Mouse (Mus musculus) granulocyte monocyte progenitor cell, adult 5-6 weeks (primary cell): ENCODE results near the gene Pkn3. TPM values are rescaled to one million over a fixed set of nuclear protein-coding genes. Genes with fewer than 3 reads are reported as not detected.
"Not testable (repeated sequence)": the region's sequence is repeated elsewhere in the genome, so short reads cannot be mapped to it uniquely, and the experiment has no call there.

Experiments used
- ATAC-seq: replicated peaks from 2 replicates; pipeline ENCODE4 v1.8.0; 2016; ENCODE audit warnings: mild to moderate bottlenecking, moderate TSS enrichment, inconsistent platforms; ENCODE audit not compliant: poor library complexity, severe bottlenecking
- total RNA-seq, 2 experiments: library from RNA; stranded (forward) in 1 of 2; stranded (reverse) in 1 of 2; fragments of 200-712, 200-1000 nt in 1 of 2; fragments of >200 nt in 1 of 2; fragmentation: Nextera tagmentation in 1 of 2; gene quantifications; 2 replicates each; pipeline ENCODE4 v1.2.3; 2014 to 2017

Pkn3 gene
- total RNA-seq, 2 experiments from 2014 or later: 13.1 to 14.9 TPM

GRCm38 (mm10) chr2:30133613-30134377 lies 56.3 kb downstream of the Pkn3 start, which contains the start of gene Tbc1d13:
Gene Tbc1d13 (plus strand): TSS chr2:30133746.
- peak; percentile 94 for ATAC-seq

GRCm38 (mm10) chr2:30134378-30134711 lies 56.9 kb downstream of the Pkn3 start:
- ATAC-seq: no peak

GRCm38 (mm10) chr2:30134928-30135620 lies 57.6 kb downstream of the Pkn3 start:
- no peak for ATAC-seq

- ATAC-seq: no peak
Measured at GRCm38 (mm10) chr2:30136458-30136857, 59.0 kb downstream of the Pkn3 start.

GRCm38 (mm10) chr2:30140021-30140420 lies 62.5 kb downstream of the Pkn3 start:
- not testable (repeated sequence) for ATAC-seq

Other genes with a start within 250 kb of the Pkn3 start
- 15.2 and 20.0 TPM in 2 replicates for gene Cercam, start 208.5 kb upstream of the Pkn3 start, total RNA-seq (2014; fragmentation: Nextera tagmentation)
- gene Cercam, start 208.5 kb upstream of the Pkn3 start, total RNA-seq (2017): 4.5 and 6.7 TPM in 2 replicates
- gene Odf2, start 188.5 kb upstream of the Pkn3 start, total RNA-seq (2014; fragmentation: Nextera tagmentation): 56.8 and 92.7 TPM in 2 replicates
- 96.9 and 104 TPM in 2 replicates for gene Odf2, start 188.5 kb upstream of the Pkn3 start, total RNA-seq (2017)
- 36.5 and 38.7 TPM in 2 replicates for gene Gle1, start 142.3 kb upstream of the Pkn3 start, total RNA-seq (2014; fragmentation: Nextera tagmentation)
- gene Gle1, start 142.3 kb upstream of the Pkn3 start, total RNA-seq (2017): 89.0 and 139 TPM in 2 replicates
- 63.5 and 99.0 TPM in 2 replicates for gene Sptan1, start 112.1 kb upstream of the Pkn3 start, total RNA-seq (2014; fragmentation: Nextera tagmentation)
- 118 and 129 TPM in 2 replicates for gene Sptan1, start 112.1 kb upstream of the Pkn3 start, total RNA-seq (2017)
- 21.9 and 23.1 TPM in 2 replicates for gene Wdr34, start 28.8 kb upstream of the Pkn3 start, total RNA-seq (2014; fragmentation: Nextera tagmentation)
- 11.5 and 14.1 TPM in 2 replicates for gene Wdr34, start 28.8 kb upstream of the Pkn3 start, total RNA-seq (2017)
- gene Set, start 20.3 kb upstream of the Pkn3 start, total RNA-seq (2014; fragmentation: Nextera tagmentation): 415 and 437 TPM in 2 replicates
- 2,035 and 2,054 TPM in 2 replicates for gene Set, start 20.3 kb upstream of the Pkn3 start, total RNA-seq (2017)
- 21.5 and 24.1 TPM in 2 replicates for gene Zdhhc12, start 16.0 kb downstream of the Pkn3 start, total RNA-seq (2014; fragmentation: Nextera tagmentation)
- gene Zdhhc12, start 16.0 kb downstream of the Pkn3 start, total RNA-seq (2017): 11.0 and 20.7 TPM in 2 replicates
- gene Zer1, start 46.9 kb downstream of the Pkn3 start, total RNA-seq (2014; fragmentation: Nextera tagmentation): 18.3 and 22.7 TPM in 2 replicates
- gene Zer1, start 46.9 kb downstream of the Pkn3 start, total RNA-seq (2017): 8.5 and 10.6 TPM in 2 replicates
- 65.9 and 83.5 TPM in 2 replicates for gene Tbc1d13, start 56.1 kb downstream of the Pkn3 start, total RNA-seq (2014; fragmentation: Nextera tagmentation)
- 42.2 and 49.2 TPM in 2 replicates for gene Tbc1d13, start 56.1 kb downstream of the Pkn3 start, total RNA-seq (2017)
- 5.0 and 7.9 TPM in 2 replicates for gene Endog, start 93.8 kb downstream of the Pkn3 start, total RNA-seq (2014; fragmentation: Nextera tagmentation)
- gene Endog, start 93.8 kb downstream of the Pkn3 start, total RNA-seq (2017): 3.2 and 8.3 TPM in 2 replicates
- 40.2 and 58.2 TPM in 2 replicates for gene Spout1, start 100.8 kb downstream of the Pkn3 start, total RNA-seq (2014; fragmentation: Nextera tagmentation)
- 44.3 and 49.7 TPM in 2 replicates for gene Spout1, start 100.8 kb downstream of the Pkn3 start, total RNA-seq (2017)
- 2.6 and 12.8 TPM in 2 replicates for gene Kyat1, start 128.2 kb downstream of the Pkn3 start, total RNA-seq (2014; fragmentation: Nextera tagmentation)
- 4.7 and 8.5 TPM in 2 replicates for gene Kyat1, start 128.2 kb downstream of the Pkn3 start, total RNA-seq (2017)
- 5.8 and 6.6 TPM in 2 replicates for gene Lrrc8a, start 160.0 kb downstream of the Pkn3 start, total RNA-seq (2014; fragmentation: Nextera tagmentation)
- gene Lrrc8a, start 160.0 kb downstream of the Pkn3 start, total RNA-seq (2017): 5.3 and 8.7 TPM in 2 replicates
- not detected in 2 replicates for gene Gm28035, start 162.9 kb downstream of the Pkn3 start, total RNA-seq (2014; fragmentation: Nextera tagmentation)
- gene Gm28035, start 162.9 kb downstream of the Pkn3 start, total RNA-seq (2017): not detected in 2 replicates
- gene Phyhd1, start 188.5 kb downstream of the Pkn3 start, total RNA-seq (2014; fragmentation: Nextera tagmentation): 0.99 and 1.2 TPM in 2 replicates
- gene Phyhd1, start 188.5 kb downstream of the Pkn3 start, total RNA-seq (2017): 0.22 and 1.5 TPM in 2 replicates
- 3.1 and 19.1 TPM in 2 replicates for gene Gm28038, start 203.4 kb downstream of the Pkn3 start, total RNA-seq (2014; fragmentation: Nextera tagmentation)
- not detected in 2 replicates for gene Gm28038, start 203.4 kb downstream of the Pkn3 start, total RNA-seq (2017)
- gene Dolk, start 208.7 kb downstream of the Pkn3 start, total RNA-seq (2014; fragmentation: Nextera tagmentation): 6.1 and 7.5 TPM in 2 replicates
- 12.1 and 15.1 TPM in 2 replicates for gene Dolk, start 208.7 kb downstream of the Pkn3 start, total RNA-seq (2017)
- gene Nup188, start 208.7 kb downstream of the Pkn3 start, total RNA-seq (2014; fragmentation: Nextera tagmentation): 37.5 and 51.5 TPM in 2 replicates
- gene Nup188, start 208.7 kb downstream of the Pkn3 start, total RNA-seq (2017): 21.0 and 27.0 TPM in 2 replicates